Mouse (Mus musculus) left cerebral cortex, adult 11 months (tissue): ENCODE results near the gene Dao.

Source experiments
- DNase-seq: peaks from one replicate; pipeline ENCODE4 v3.0.0; 2022; ENCODE audit warnings: low spot score

Gene Dao

GRCm38 (mm10) chr5:114003542-114003941 lies at the start of gene Dao:
TSS of gene Dao (plus strand) at chr5:114003703.
- DNase-seq = no peak

- peak; percentile 58 for DNase-seq
Observed at GRCm38 (mm10) chr5:113954421-113954820, 49.1 kb upstream of the Dao start.

DNA sequence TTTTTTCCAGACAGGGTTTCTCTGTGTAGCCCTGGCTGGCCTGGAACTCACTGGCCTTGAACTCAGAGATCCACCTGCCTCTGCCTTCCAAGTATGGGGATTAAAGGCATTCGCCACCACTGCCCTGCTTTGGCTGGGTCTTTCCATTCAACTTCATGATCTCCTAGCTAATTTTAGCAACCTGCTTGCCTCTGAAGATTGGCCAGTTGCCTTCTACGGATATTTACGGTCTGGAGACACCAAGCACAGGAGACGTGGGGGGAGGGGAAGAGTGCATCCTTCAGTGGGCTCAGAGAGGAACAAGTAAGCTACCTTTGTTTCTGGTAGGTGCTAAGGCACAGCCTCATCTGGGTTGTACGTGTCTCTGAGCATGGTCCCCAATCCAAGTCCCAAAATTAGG lies 48.2 kb upstream of the Dao start:
- DNase-seq = no peak

DNA sequence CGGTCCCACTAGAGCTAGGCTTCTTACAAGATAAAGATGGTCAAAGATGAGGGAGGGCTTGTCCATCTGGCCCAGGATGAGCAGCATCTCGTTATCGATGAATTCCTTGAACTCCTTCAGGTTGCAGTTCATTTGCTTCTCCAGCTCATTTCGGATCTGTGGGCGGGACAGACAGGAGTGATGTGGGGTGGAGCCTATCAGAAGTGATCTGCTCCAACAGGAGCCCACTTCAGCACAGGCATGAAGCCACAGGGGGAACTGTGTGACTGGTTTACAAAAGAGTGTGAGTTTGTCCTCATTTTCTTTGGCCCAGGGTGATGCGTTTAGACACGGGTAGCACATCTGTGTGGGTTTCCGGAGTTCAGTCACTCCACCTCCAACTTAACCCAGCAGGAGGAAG lies 47.8 kb upstream of the Dao start:
- no peak for DNase-seq

DNA sequence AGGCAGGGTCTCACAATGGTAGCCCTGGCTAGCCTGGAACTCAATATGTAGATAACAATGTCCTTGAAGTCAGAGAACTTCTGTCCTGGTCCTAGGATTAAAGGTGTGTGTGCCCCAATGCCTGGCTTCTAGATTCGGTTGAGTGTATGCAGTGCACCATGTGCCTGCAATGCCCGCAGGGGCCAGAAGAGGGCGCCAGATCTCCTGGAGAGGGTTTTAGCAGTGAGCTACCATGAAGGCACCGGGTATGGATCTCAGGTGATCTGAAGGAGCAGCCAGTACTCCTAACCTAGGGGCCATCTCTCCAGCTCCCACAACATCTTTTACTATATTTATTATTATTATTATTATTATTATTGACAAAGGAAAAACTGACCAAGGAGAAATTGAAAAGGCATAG lies 47.0 kb upstream of the Dao start:
- DNase-seq = peak; percentile 40

DNA sequence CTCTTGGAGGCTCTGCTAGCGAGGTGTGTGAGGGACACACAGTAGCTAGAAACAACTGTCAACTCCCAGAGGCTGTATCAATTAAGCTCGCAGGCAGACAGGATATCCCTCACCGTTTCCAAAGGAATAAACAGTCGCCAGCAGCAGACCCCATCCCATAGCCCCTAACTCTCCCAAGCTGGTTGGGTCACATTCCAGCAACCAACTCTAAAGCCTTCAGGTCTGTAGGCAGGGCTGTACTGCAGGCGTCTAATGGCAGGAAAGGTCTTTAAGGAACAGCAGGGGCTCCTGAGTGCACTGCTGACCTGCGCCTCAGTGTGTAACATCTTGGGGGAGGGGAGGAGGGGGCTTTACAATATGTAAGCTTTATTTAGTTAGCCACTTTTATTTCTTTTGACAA lies 44.5 kb upstream of the Dao start:
- no peak for DNase-seq

- no peak for DNase-seq
Observed at GRCm38 (mm10) chr5:113960416-113960815, 43.1 kb upstream of the Dao start.

GRCm38 (mm10) chr5:113961776-113962175 lies 41.7 kb upstream of the Dao start:
- no peak for DNase-seq

GRCm38 (mm10) chr5:113964972-113965371 lies 38.5 kb upstream of the Dao start:
- no peak for DNase-seq

DNA sequence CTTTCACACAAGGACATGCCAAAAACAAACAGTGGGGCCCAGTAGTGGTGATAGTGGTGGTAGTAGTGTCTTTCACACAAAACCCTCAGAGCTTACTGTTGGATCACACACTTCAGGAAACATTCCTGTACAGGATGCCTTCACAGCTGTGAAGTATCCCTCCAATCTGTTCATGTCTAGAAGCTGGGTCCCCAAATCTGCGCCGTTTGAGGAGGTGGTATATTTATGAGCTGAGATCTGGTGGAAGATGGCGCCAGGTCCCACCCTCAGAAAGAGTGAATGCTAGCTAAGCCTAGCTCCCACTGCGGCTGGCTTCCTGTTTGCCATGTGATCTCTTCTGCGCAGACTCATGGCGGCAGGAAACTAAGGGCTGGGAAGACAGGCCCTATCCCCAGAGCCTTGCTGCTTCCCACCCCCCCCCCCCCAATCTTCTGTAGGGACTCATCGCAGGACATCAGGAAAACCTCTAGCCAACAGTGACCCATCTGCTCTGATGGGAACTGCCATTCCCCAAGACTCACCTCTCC lies 37.8 kb upstream of the Dao start:
- no peak for DNase-seq

DNA sequence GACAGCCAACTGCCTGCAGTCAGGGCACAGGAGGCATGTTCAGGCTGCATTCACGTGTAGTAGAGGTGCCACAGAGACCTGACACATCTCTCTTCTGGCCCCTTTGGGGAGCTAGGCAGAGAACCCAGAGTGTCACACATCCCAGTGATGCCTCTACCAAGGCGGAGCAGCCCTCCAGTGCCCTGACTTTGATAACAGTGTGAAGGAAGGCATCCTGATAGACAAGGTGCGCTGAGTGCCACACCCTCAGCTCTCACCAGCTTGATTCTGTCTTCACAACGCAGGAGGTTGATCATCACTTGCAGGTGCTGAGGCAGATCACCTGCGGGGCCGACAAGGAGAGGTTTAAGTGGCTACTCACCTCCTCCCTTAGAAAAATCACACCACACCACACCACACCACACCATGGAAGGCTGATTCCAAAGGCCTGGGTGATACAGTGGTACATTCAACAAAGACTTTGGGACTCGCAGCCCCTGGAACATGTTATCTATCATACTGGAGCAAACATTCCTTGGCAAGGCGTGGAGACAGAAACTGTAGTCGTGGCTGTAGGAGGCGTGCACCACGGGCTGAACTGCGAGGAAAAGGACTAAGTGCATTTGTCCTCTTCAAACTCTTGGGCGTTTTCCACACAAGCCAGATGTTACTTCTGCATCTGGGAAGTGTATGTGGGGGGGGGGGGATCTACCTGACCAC lies 36.9 kb upstream of the Dao start:
- DNase-seq = no peak

DNA sequence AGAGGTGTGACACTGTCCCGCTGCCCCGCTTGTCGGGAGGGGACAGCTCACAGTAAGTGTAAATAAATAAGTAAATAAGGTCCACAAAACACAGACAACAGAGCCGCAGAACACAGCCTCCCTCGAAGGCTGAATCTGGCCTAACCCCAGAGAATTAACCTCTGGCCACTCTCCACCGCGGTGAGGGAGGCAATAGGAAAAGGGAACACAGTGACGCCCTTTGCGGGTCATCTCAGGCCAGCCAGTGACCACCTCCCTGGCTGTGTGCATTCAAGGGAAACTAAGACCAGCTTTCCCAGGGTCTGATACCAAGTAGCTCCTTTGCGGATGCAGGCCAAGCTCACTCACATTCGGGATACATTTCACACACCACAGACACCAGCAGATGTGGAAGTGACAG lies 35.1 kb upstream of the Dao start:
- DNase-seq = no peak

DNA sequence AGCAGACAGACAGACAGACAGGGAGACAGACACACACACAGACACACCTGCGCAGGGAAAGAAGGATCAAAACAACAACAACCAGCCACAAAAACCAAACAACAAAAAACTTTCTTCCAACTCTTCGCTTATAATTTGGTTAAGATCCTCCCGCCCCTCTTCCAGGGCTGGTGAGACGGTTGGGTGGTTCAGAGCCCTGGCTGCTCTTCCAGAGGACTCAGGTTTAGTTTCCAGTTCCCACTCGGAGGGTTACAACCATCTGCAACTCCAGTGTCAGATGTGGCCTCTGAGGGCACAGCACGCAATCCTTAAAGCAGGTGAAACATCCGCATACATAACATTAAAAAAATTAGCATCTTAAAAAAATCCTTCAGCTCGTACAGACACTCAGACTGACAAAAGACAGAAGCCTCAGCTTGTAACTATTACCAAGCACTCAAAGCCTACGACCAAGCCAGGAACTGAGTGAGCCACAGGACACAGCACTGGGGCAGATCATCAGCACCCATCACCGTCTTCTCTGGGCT lies 32.0 kb upstream of the Dao start:
- no peak for DNase-seq

GRCm38 (mm10) chr5:113972589-113973515 lies 30.7 kb upstream of the Dao start:
- no peak for DNase-seq

- DNase-seq = no peak
Observed at GRCm38 (mm10) chr5:113973790-113974189, 29.7 kb upstream of the Dao start.

GRCm38 (mm10) chr5:113974576-113974975 lies 28.9 kb upstream of the Dao start:
- DNase-seq = no peak

- DNase-seq = no peak
Observed at GRCm38 (mm10) chr5:113975538-113976215, 27.8 kb upstream of the Dao start.

GRCm38 (mm10) chr5:113976597-113976996 lies 26.9 kb upstream of the Dao start:
- DNase-seq = no peak

GRCm38 (mm10) chr5:113977309-113977708 lies 26.2 kb upstream of the Dao start:
- DNase-seq = no peak

- no peak for DNase-seq
Observed at GRCm38 (mm10) chr5:113980511-113980910, 23.0 kb upstream of the Dao start.

DNA sequence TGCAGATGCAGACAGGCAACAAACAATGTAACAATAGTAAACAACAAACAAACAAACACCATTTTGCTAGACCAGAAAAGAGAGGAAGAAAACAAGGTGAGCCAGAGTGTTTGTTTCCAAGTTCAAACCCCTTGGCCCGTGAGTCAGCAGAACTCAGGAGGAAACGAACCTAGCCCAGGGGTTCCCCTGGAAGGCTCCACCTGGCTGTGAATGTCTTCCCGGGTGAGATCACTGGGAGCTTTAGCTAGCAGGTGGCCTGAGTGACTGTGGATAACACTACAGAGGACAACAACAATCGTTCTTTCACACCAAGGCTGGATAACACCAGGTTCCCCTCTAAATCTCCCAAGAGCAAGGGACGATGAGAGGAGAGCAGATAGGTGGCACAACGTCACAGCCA lies 22.3 kb upstream of the Dao start:
- DNase-seq = no peak

DNA sequence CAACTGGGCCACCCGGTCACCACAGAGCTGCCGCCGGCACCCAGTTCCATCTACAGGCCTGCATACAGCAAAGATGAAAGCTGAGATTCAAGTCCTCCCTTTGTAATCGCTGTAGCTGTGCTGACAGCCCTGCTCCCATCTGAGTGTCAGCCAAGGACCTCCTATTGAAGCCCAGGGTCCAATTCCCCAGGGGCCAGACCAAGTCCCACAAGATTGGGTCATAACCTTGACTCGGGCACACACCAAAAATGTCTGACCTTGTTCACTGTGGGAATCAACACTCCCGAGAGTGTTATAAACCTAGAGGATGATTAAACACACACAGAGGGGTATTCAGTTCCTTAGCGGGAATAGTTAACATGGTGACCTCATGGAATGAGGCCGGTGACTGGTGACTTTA lies 21.7 kb upstream of the Dao start:
- DNase-seq = no peak
